Mouse (Mus musculus) bone marrow, adult 2 months (tissue): ENCODE measurements around the gene Zfp146.

Source experiments
- CTCF ChIP-seq: fragments of 200-500 bp; IDR thresholded peaks from 2 replicates; pipeline ENCODE4 v1.5.1; 2011; ENCODE audit warnings: low read length, control low read depth; ENCODE audit not compliant: control insufficient read depth, insufficient read depth
- POLR2A ChIP-seq: fragments of 200-500 bp; IDR thresholded peaks from 2 replicates; pipeline ENCODE4 v1.6.1; 2011; ENCODE audit warnings: low read depth, mild to moderate bottlenecking, control low read depth, low read length, borderline replicate concordance; ENCODE audit not compliant: control insufficient read depth

- TF ChIP-seq CTCF (no peak), POLR2A (no peak)
Observed at GRCm38 (mm10) chr7:30122188-30122530, 47.4 kb downstream of the Zfp146 start.
